Mouse (Mus musculus): ENCODE results near the gene Rere. TPM values are rescaled to one million over a fixed set of nuclear protein-coding genes. Genes with fewer than 3 reads are reported as not detected.
"Not testable (repeated sequence)": the region's sequence is repeated elsewhere in the genome, so short reads cannot be mapped to it uniquely, and the experiment has no call there.

Gene Rere
- total RNA-seq, 2 experiments from 2014 or later, result 22.7 to 78.8 TPM

- ATAC-seq (replicated peaks; ENCODE audit: poor library complexity, severe bottlenecking), result no peak
Measured at GRCm38 (mm10) chr4:150250549-150251422, 30.7 kb upstream of the Rere start.

GRCm38 (mm10) chr4:150254416-150254815, 27.0 kb upstream of the Rere start:
- ATAC-seq (replicated peaks; ENCODE audit: poor library complexity, severe bottlenecking), result no peak

GRCm38 (mm10) chr4:150255181-150255580, 26.3 kb upstream of the Rere start:
- ATAC-seq (replicated peaks; ENCODE audit: poor library complexity, severe bottlenecking), result no peak

- ATAC-seq (replicated peaks; ENCODE audit: poor library complexity, severe bottlenecking), result peak; percentile 86
Measured at GRCm38 (mm10) chr4:150257252-150258204, 23.9 kb upstream of the Rere start.

GRCm38 (mm10) chr4:150258388-150258787, 23.1 kb upstream of the Rere start:
- ATAC-seq (replicated peaks; ENCODE audit: poor library complexity, severe bottlenecking), result no peak

- no peak for ATAC-seq (replicated peaks; ENCODE audit: poor library complexity, severe bottlenecking)
Measured at GRCm38 (mm10) chr4:150259577-150259976, 21.9 kb upstream of the Rere start.

- no peak for ATAC-seq (replicated peaks; ENCODE audit: poor library complexity, severe bottlenecking)
Measured at GRCm38 (mm10) chr4:150260111-150260510, 21.3 kb upstream of the Rere start.

- no peak; the same call in 1 of the 2 replicates for ATAC-seq (replicated peaks; ENCODE audit: poor library complexity, severe bottlenecking)
Measured at GRCm38 (mm10) chr4:150260745-150261144, 20.7 kb upstream of the Rere start.

GRCm38 (mm10) chr4:150262301-150262700, 19.1 kb upstream of the Rere start:
- ATAC-seq (replicated peaks; ENCODE audit: poor library complexity, severe bottlenecking), result no peak

- ATAC-seq (replicated peaks; ENCODE audit: poor library complexity, severe bottlenecking), result 0 out of 2 replicates have a peak, but pooled peaks have one; percentile 11
Measured at GRCm38 (mm10) chr4:150264903-150265302, 16.5 kb upstream of the Rere start.

- ATAC-seq (replicated peaks; ENCODE audit: poor library complexity, severe bottlenecking), result no peak
Measured at GRCm38 (mm10) chr4:150265471-150265870, 16.0 kb upstream of the Rere start.

GRCm38 (mm10) chr4:150266655-150267223, 14.7 kb upstream of the Rere start:
- peak; percentile 47 for ATAC-seq (replicated peaks; ENCODE audit: poor library complexity, severe bottlenecking)

GRCm38 (mm10) chr4:150268674-150269653, 12.5 kb upstream of the Rere start:
- no peak for ATAC-seq (replicated peaks; ENCODE audit: poor library complexity, severe bottlenecking)

GRCm38 (mm10) chr4:150269679-150270078, 11.8 kb upstream of the Rere start:
- peak; percentile 63 for ATAC-seq (replicated peaks; ENCODE audit: poor library complexity, severe bottlenecking)

- not testable (repeated sequence) for ATAC-seq (replicated peaks; ENCODE audit: poor library complexity, severe bottlenecking)
Measured at GRCm38 (mm10) chr4:150270718-150271117, 10.7 kb upstream of the Rere start.

- ATAC-seq (replicated peaks; ENCODE audit: poor library complexity, severe bottlenecking), result peak; percentile 56
Measured at GRCm38 (mm10) chr4:150272725-150273124, 8.7 kb upstream of the Rere start.

GRCm38 (mm10) chr4:150275531-150275930, 5.9 kb upstream of the Rere start:
- ATAC-seq (replicated peaks; ENCODE audit: poor library complexity, severe bottlenecking), result no peak

- ATAC-seq (replicated peaks; ENCODE audit: poor library complexity, severe bottlenecking), result not testable (repeated sequence)
Measured at GRCm38 (mm10) chr4:150279336-150279735, 2.1 kb upstream of the Rere start.

- no peak for ATAC-seq (replicated peaks; ENCODE audit: poor library complexity, severe bottlenecking)
Measured at GRCm38 (mm10) chr4:150280002-150280401, 1.4 kb upstream of the Rere start.
